Mouse (Mus musculus) myocyte (in vitro differentiated cells): ENCODE results near the gene Hspa2.

Experiments used
- CEBPB ChIP-seq: IDR thresholded peaks from 2 replicates; pipeline ENCODE4 v1.6.1; 2011; ENCODE audit warnings: mild to moderate bottlenecking, moderate library complexity; ENCODE audit not compliant: poor library complexity, insufficient read depth, severe bottlenecking
- E2F4 ChIP-seq: IDR thresholded peaks from one replicate; pipeline ENCODE4 v1.6.1; 2011; ENCODE audit warnings: mild to moderate bottlenecking, control low read depth, moderate library complexity; ENCODE audit not compliant: insufficient read depth
- MAX ChIP-seq: IDR thresholded peaks from one replicate; pipeline ENCODE4 v1.6.1; 2011; ENCODE audit warnings: low read depth, mild to moderate bottlenecking, control low read depth
- MYOD1 ChIP-seq, 3 experiments: IDR thresholded peaks; one replicate each; pipeline ENCODE4 v1.6.1; 2011; ENCODE audit warnings: control low read depth in 2 of 3, low read depth in 2 of 3, mild to moderate bottlenecking in 2 of 3, moderate library complexity in 1 of 3; ENCODE audit not compliant: insufficient read length in 2 of 3, control insufficient read depth in 1 of 3
- POLR2A ChIP-seq: IDR thresholded peaks from one replicate; pipeline ENCODE4 v1.6.1; 2011; ENCODE audit warnings: low read depth, mild to moderate bottlenecking, control low read depth, moderate library complexity; ENCODE audit not compliant: insufficient read length
- USF1 ChIP-seq: IDR thresholded peaks from one replicate; pipeline ENCODE4 v1.6.1; 2011; ENCODE audit warnings: low read depth, mild to moderate bottlenecking, control low read depth, moderate library complexity

DNA sequence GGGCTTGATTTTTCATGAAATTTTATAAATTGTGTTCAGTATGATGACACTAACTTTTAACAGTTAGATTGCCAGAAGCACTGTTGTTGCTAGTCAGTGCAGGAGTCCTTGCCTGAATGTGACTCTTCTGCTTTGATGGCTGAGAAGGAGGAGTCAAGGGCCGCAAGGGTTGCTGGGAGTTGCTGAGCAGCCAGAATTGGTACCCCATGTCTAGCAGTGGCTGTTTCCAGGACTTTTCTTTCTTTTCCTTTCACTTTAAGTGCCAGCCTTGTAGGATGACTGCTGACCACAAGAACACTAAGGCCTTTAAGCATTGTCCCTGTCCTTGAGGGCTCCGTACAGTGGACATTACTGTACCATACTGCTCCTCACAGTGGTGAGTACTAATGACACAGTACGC is 26.2 kb upstream of the Hspa2 start:
- TF ChIP-seq POLR2A, result no peak
- TF ChIP-seq USF1, result no peak
- TF ChIP-seq E2F4, result no peak
- TF ChIP-seq MYOD1 (IDR thresholded peaks at IDR 0.05; ENCODE audit: control insufficient read depth in 1 of 3, insufficient read length in 2 of 3, low read depth in 2 of 3), result no peak
- no peak for TF ChIP-seq CEBPB
- no peak for TF ChIP-seq MAX
